Mouse (Mus musculus): ENCODE measurements at regions not wholly inside any gene's neighbourhood (a gene's known extent, or its start where the extent isn't known, plus 50 kb on each side); places are given as distances from the start of the nearest gene placed in this dataset.

DNA sequence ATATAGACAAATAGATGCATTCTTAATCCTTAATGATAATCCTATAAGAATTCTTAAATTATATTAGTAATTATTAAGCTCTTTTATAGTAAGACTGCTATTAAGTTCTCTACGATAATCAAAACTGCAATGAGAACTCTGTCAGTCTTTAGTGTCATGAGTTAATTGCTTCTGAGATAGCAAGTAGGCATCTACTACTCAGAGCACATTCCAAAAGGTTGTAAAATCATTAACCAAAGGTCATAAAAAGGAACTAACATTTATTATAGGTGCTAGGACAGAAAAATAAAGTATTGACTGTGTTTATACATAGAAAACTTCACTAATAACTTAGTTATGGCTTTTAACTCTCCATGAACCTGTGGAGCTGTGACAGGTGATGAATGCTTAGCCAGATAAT, 84.1 kb upstream of the Gm6657 start:
- no peaks in the 10 kb centered on the region for H3K9me3 ChIP-seq (replicated peaks; ENCODE audit: control insufficient read depth, low read length)
- no peak overlapping the region for H3K4me2 ChIP-seq (ENCODE audit: low read depth, low read length)
- H3K27me3 ChIP-seq (ENCODE audit: control insufficient read depth, insufficient read depth, low read length): no peaks in the 10 kb centered on the region
- H3K27ac ChIP-seq (replicated peaks; ENCODE audit: low read depth, low read length): no peak overlapping the region
- no peak for DNase-seq (ENCODE audit: low spot score)
- H3K9ac ChIP-seq (replicated peaks; ENCODE audit: low read length): no peak overlapping the region
- no peak overlapping the region for H3K4me3 ChIP-seq (ENCODE audit: low read depth, low read length)
- H3K36me3 ChIP-seq (replicated peaks; ENCODE audit: control insufficient read depth, insufficient read depth, low read depth, low read length): no peaks in the 10 kb centered on the region
- no peak for ATAC-seq (replicated peaks; ENCODE audit: insufficient number of reproducible peaks, low FRiP score, low TSS enrichment, low read depth)
- 88% methylated on average over 1 of the region's 1 CpGs for WGBS
- no peaks in the 10 kb centered on the region for H3K4me1 ChIP-seq (ENCODE audit: control insufficient read depth, insufficient read depth, low read length)

DNA sequence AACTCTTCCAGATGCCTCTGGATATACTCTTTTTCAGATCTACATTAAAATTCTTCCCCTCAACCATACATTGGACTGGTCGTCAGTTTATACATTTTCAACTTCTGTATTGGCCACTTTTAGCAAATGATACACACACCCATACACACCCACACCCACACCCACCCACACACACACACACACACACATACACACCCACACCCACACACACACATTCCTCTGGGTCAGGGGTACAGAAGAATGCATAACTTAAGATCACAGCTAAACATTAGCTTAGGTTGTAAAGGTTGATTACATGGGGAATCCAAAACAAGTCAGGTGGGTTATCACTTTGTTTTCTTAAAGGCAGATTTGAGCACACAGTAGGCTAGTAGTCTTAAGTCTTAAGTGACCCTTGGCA, 75.9 kb upstream of the Gm6657 start:
- H3K4me2 ChIP-seq (ENCODE audit: low read depth, low read length): no peak overlapping the region
- H3K27me3 ChIP-seq (ENCODE audit: control insufficient read depth, insufficient read depth, low read length): no peaks in the 10 kb centered on the region
- ATAC-seq (replicated peaks; ENCODE audit: insufficient number of reproducible peaks, low FRiP score, low TSS enrichment, low read depth) (no peak), DNase-seq (ENCODE audit: low spot score) (no peak)
- H3K27ac ChIP-seq (replicated peaks; ENCODE audit: low read depth, low read length): no peak overlapping the region
- H3K4me3 ChIP-seq (ENCODE audit: low read depth, low read length): no peak overlapping the region
- H3K9me3 ChIP-seq (replicated peaks; ENCODE audit: control insufficient read depth, low read length): no peaks in the 10 kb centered on the region
- 86% methylated on average over 1 of the region's 1 CpGs for WGBS
- no peak overlapping the region for H3K9ac ChIP-seq (replicated peaks; ENCODE audit: low read length)
- H3K4me1 ChIP-seq (ENCODE audit: control insufficient read depth, insufficient read depth, low read length): no peaks in the 10 kb centered on the region
- no peaks in the 10 kb centered on the region for H3K36me3 ChIP-seq (replicated peaks; ENCODE audit: control insufficient read depth, insufficient read depth, low read depth, low read length)

- H3K27ac ChIP-seq (replicated peaks; ENCODE audit: low read depth, low read length): no peak overlapping the region
- DNase-seq (ENCODE audit: low spot score) (no peak), ATAC-seq (replicated peaks; ENCODE audit: insufficient number of reproducible peaks, low FRiP score, low TSS enrichment, low read depth) (no peak)
- H3K4me3 ChIP-seq (ENCODE audit: low read depth, low read length): no peak overlapping the region
- H3K36me3 ChIP-seq (replicated peaks; ENCODE audit: control insufficient read depth, insufficient read depth, low read depth, low read length): no peaks in the 10 kb centered on the region
- H3K27me3 ChIP-seq (ENCODE audit: control insufficient read depth, insufficient read depth, low read length): no peaks in the 10 kb centered on the region
- H3K9me3 ChIP-seq (replicated peaks; ENCODE audit: control insufficient read depth, low read length): no peaks in the 10 kb centered on the region
- H3K4me1 ChIP-seq (ENCODE audit: control insufficient read depth, insufficient read depth, low read length): no peaks in the 10 kb centered on the region
- H3K9ac ChIP-seq (replicated peaks; ENCODE audit: low read length): no peak overlapping the region
- H3K4me2 ChIP-seq (ENCODE audit: low read depth, low read length): no peak overlapping the region
- 70% methylated on average over 2 of the region's 2 CpGs for WGBS
These were observed 74.8 kb upstream of the Gm6657 start for GRCm38 (mm10) chr12:78119246-78119645.

DNA sequence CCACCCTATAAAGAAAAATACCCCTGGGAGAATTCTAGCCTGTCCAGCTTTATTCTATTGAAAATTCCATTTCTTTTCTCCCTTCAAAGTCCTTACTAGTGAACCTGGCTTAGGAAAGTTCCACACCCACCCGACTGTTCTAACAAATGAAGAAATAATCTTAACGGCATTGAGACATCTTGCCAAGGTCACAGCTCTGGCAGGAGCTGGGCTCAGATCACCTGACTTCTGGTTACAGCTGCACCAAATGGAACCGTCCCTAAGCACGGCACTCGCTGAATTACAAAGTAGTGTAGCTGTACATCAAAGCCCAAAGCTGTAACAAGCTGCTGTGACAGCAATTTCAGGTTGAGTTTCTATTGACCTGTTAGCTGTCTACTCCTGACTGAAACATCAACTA, 74.2 kb upstream of the Gm6657 start:
- Histone ChIP-seq H3K9me3 (replicated peaks; ENCODE audit: control insufficient read depth, low read length) (no peaks in the 10 kb centered on the region), H3K36me3 (replicated peaks; ENCODE audit: control insufficient read depth, insufficient read depth, low read depth, low read length) (no peaks in the 10 kb centered on the region), H3K27me3 (ENCODE audit: control insufficient read depth, insufficient read depth, low read length) (no peaks in the 10 kb centered on the region), H3K4me2 (ENCODE audit: low read depth, low read length) (no peak overlapping the region), H3K9ac (replicated peaks; ENCODE audit: low read length) (no peak overlapping the region), H3K4me1 (ENCODE audit: control insufficient read depth, insufficient read depth, low read length) (no peaks in the 10 kb centered on the region), H3K27ac (replicated peaks; ENCODE audit: low read depth, low read length) (no peak overlapping the region), H3K4me3 (ENCODE audit: low read depth, low read length) (no peak overlapping the region)
- 87% methylated on average over 5 of the region's 5 CpGs for WGBS
- DNase-seq (ENCODE audit: low spot score): no peak
- no peak for ATAC-seq (replicated peaks; ENCODE audit: insufficient number of reproducible peaks, low FRiP score, low TSS enrichment, low read depth)

DNA sequence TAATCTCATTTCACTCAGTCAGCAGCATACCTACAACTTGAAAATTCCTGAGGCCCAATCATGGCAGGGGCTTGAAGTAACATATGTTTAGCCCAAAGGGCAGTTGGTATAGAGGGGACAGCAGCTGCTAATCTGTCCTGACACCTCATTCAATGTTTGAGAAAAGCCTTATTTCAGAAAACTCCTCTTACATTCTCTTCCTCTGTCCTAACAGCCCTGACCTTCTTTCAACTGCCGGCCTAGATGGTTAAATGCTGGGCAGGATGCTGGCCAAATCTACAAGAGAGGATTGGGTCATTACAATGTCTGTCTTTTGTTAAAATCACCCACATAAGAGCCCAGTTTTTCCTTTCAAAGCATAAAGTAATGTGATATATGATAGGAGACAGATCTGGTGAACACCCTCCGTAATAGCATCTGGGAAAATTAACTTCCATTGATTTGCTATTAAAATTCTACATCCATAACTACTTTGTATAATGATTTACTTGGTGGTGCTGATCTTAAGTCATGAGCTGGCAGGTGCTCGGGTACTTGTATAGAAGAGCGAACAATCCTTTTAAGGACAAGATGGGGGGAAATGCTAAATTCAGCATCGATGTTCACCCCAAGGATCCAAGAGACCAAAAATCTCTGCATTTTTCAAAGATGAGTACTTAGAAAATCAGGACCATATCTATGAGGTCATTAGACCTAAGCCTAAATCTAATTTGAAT, 64.8 kb upstream of the Gm6657 start:
- H3K4me3 ChIP-seq (ENCODE audit: low read depth, low read length): no peak overlapping the region

GRCm38 (mm10) chr12:78132016-78132797, 61.8 kb upstream of the Gm6657 start:
- Histone ChIP-seq H3K4me3 (ENCODE audit: low read depth, low read length) (no peak overlapping the region), H3K27ac (replicated peaks; ENCODE audit: low read depth, low read length) (no peak overlapping the region), H3K36me3 (replicated peaks; ENCODE audit: control insufficient read depth, insufficient read depth, low read depth, low read length) (no peaks in the 10 kb centered on the region), H3K9me3 (replicated peaks; ENCODE audit: control insufficient read depth, low read length) (no peaks in the 10 kb centered on the region), H3K27me3 (ENCODE audit: control insufficient read depth, insufficient read depth, low read length) (no peaks in the 10 kb centered on the region), H3K4me1 (ENCODE audit: control insufficient read depth, insufficient read depth, low read length) (no peaks in the 10 kb centered on the region), H3K9ac (replicated peaks; ENCODE audit: low read length) (no peak overlapping the region), H3K4me2 (ENCODE audit: low read depth, low read length) (no peak overlapping the region)
- 72% methylated on average over 8 of the region's 8 CpGs for WGBS
- peak; percentile 6 for DNase-seq (ENCODE audit: low spot score)
- ATAC-seq (replicated peaks; ENCODE audit: insufficient number of reproducible peaks, low FRiP score, low TSS enrichment, low read depth): no peak

More for the DNA sequence above, 64.8 kb upstream of the Gm6657 start:
- Histone ChIP-seq H3K9ac (replicated peaks; ENCODE audit: low read length) (no peak overlapping the region), H3K9me3 (replicated peaks; ENCODE audit: control insufficient read depth, low read length) (no peaks in the 10 kb centered on the region), H3K4me2 (ENCODE audit: low read depth, low read length) (no peak overlapping the region), H3K4me1 (ENCODE audit: control insufficient read depth, insufficient read depth, low read length) (no peaks in the 10 kb centered on the region), H3K27me3 (ENCODE audit: control insufficient read depth, insufficient read depth, low read length) (no peaks in the 10 kb centered on the region), H3K36me3 (replicated peaks; ENCODE audit: control insufficient read depth, insufficient read depth, low read depth, low read length) (no peaks in the 10 kb centered on the region), H3K27ac (replicated peaks; ENCODE audit: low read depth, low read length) (no peak overlapping the region)
- ATAC-seq (replicated peaks; ENCODE audit: insufficient number of reproducible peaks, low FRiP score, low TSS enrichment, low read depth): no peak
- DNase-seq (ENCODE audit: low spot score): no peak
- WGBS: 85% methylated on average over 5 of the region's 5 CpGs

DNA sequence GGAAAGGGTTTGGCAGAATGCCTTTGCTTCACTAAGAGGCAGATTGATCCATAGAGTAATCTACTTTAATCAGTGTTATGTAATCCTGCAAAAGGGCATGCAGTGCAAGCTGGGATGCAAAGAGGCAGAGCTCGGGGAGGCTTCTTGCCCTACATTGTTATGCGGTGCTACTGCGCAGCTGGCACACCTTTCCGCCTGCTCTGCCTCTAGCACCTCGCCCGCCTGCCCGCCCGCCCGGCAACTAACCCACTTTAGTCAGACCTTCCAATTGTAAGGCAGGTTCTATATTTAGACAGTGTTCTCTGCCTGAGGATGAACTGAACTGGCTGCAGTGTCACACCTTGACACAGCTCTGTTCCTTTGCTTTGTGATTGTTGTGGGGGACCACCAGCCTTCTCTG, 60.7 kb upstream of the Gm6657 start:
- ATAC-seq (replicated peaks; ENCODE audit: insufficient number of reproducible peaks, low FRiP score, low TSS enrichment, low read depth): no peak
- WGBS: 89% methylated on average over 9 of the region's 9 CpGs
- Histone ChIP-seq H3K4me2 (ENCODE audit: low read depth, low read length) (no peak overlapping the region), H3K9me3 (replicated peaks; ENCODE audit: control insufficient read depth, low read length) (no peaks in the 10 kb centered on the region), H3K9ac (replicated peaks; ENCODE audit: low read length) (no peak overlapping the region), H3K4me3 (ENCODE audit: low read depth, low read length) (no peak overlapping the region), H3K27me3 (ENCODE audit: control insufficient read depth, insufficient read depth, low read length) (no peaks in the 10 kb centered on the region), H3K4me1 (ENCODE audit: control insufficient read depth, insufficient read depth, low read length) (no peaks in the 10 kb centered on the region), H3K27ac (replicated peaks; ENCODE audit: low read depth, low read length) (no peak overlapping the region), H3K36me3 (replicated peaks; ENCODE audit: control insufficient read depth, insufficient read depth, low read depth, low read length) (no peaks in the 10 kb centered on the region)
- no peak for DNase-seq (ENCODE audit: low spot score)

DNA sequence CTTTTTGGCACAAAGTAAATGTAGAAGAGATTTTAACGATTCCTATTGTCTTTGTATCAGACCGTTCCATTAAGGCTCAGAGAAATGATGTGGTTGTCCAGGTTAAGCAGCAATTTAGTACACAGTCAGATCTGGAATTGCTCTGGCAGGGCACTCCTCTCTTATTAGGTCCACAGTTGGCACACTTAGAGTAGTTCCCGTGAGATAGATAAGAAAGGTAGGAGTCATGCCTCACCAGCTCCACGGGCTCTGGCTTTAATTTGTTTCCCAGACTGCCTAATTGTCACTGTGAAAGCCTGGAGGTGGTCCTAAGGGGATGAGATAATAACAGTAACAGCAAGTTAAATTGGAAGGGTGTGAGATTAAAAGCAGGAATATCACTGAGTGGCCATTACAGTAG, 60.1 kb upstream of the Gm6657 start:
- WGBS: 58% methylated on average over 4 of the region's 4 CpGs
- ATAC-seq (replicated peaks; ENCODE audit: insufficient number of reproducible peaks, low FRiP score, low TSS enrichment, low read depth) (no peak), DNase-seq (ENCODE audit: low spot score) (no peak)
- no peak overlapping the region for H3K4me2 ChIP-seq (ENCODE audit: low read depth, low read length)
- H3K27me3 ChIP-seq (ENCODE audit: control insufficient read depth, insufficient read depth, low read length): no peaks in the 10 kb centered on the region
- no peaks in the 10 kb centered on the region for H3K9me3 ChIP-seq (replicated peaks; ENCODE audit: control insufficient read depth, low read length)
- H3K9ac ChIP-seq (replicated peaks; ENCODE audit: low read length): no peak overlapping the region
- no peak overlapping the region for H3K27ac ChIP-seq (replicated peaks; ENCODE audit: low read depth, low read length)
- no peaks in the 10 kb centered on the region for H3K4me1 ChIP-seq (ENCODE audit: control insufficient read depth, insufficient read depth, low read length)
- no peaks in the 10 kb centered on the region for H3K36me3 ChIP-seq (replicated peaks; ENCODE audit: control insufficient read depth, insufficient read depth, low read depth, low read length)
- H3K4me3 ChIP-seq (ENCODE audit: low read depth, low read length): no peak overlapping the region
